Mouse (Mus musculus) neural tube, embryonic 11.5 days (tissue): Measurements from ENCODE around the gene Ssc4d. TPM values are rescaled to one million over a fixed set of nuclear protein-coding genes. Genes with fewer than 3 reads are reported as not detected.

ENCODE experiments used
- ATAC-seq: fragments of 200-750 bp; cut with Nextera tagmentation; 2 replicates; pipeline ENCODE4 v1.8.0; 2017; ENCODE audit warnings: moderate number of reproducible peaks, mild to moderate bottlenecking, moderate TSS enrichment, moderate library complexity; ENCODE audit not compliant: insufficient read depth, low FRiP score, low TSS enrichment
- DNase-seq: peaks from one replicate; pipeline ENCODE4 v3.0.0-alpha.2; 2015; ENCODE audit warnings: low spot score
- H3K27ac ChIP-seq: fragments of 300-500 bp; sonication (generic); 2 replicates; pipeline ENCODE4 v1.5.1; 2014; ENCODE audit warnings: low read depth, mild to moderate bottlenecking, low read length
- H3K27me3 ChIP-seq: fragments of 300-500 bp; sonication (generic); 2 replicates; pipeline ENCODE4 v1.6.1; 2014; ENCODE audit warnings: mild to moderate bottlenecking, low read length, mixed read lengths; ENCODE audit not compliant: control insufficient read depth, insufficient read depth
- H3K36me3 ChIP-seq: fragments of 300-500 bp; sonication (generic); 2 replicates; pipeline ENCODE4 v1.6.1; 2014; ENCODE audit warnings: mild to moderate bottlenecking, low read length, moderate library complexity, mixed read lengths; ENCODE audit not compliant: control insufficient read depth, insufficient read depth
- H3K4me1 ChIP-seq: fragments of 300-500 bp; sonication (generic); 2 replicates; pipeline ENCODE4 v1.6.1; 2014; ENCODE audit warnings: low read length, mixed read lengths; ENCODE audit not compliant: control insufficient read depth, insufficient read depth
- H3K4me2 ChIP-seq: fragments of 300-500 bp; sonication (generic); 2 replicates; pipeline ENCODE4 v1.6.1; 2014; ENCODE audit warnings: low read depth, mild to moderate bottlenecking, moderate library complexity
- H3K4me3 ChIP-seq: fragments of 300-500 bp; sonication (generic); 2 replicates; pipeline ENCODE4 v1.5.1; 2014; ENCODE audit warnings: low read depth, low read length
- H3K9ac ChIP-seq: fragments of 300-500 bp; sonication (generic); 2 replicates; pipeline ENCODE4 v1.6.1; 2014; ENCODE audit warnings: mild to moderate bottlenecking, low read length
- H3K9me3 ChIP-seq: fragments of 300-500 bp; sonication (generic); 2 replicates; pipeline ENCODE4 v1.6.1; 2016; ENCODE audit warnings: low read length; ENCODE audit not compliant: control insufficient read depth
- WGBS: fragments of 180-500 bp; shearing (Covaris S2); extraction: QIAGEN DNeasy Blood & Tissue Kit; methylation state at CpG from one replicate; pipeline ENCODE4 v1.1.7; 2014; 5-methylcytosine and 5-hydroxymethylcytosine counted together
- polyA plus RNA-seq: library from polyadenylated mRNA; unstranded; fragments of >200 nt; fragmentation: Nextera tagmentation; extraction: Ambion mirVana; gene quantifications from 2 replicates; pipeline ENCODE4 v1.2.1, GENCODE M21; 2014

Gene Ssc4d
- polyA plus RNA-seq, 1 experiment from 2014 or later, result 1.8 TPM

DNA sequence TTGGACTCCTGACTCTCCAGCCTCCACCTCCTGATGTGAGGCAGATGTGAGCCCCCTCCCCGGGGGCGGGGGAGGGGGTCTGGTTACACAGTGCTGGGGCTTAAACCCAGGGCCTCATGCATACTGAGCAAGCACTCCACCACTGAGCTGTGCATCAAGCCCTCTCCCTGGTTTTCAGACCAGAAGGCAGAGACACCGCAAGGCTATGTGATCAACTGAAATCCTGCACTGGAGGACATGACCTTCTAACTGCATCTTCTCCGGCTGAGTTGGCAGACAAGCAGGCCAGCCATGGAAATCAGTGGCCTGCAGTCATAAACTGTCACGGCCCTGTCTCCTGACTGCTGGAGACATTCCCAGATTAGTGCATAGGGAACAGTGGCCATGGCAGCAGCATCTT, 33.7 kb downstream of the Ssc4d start:
- no peak for ATAC-seq
- WGBS, result 59% methylated on average over 5 of the region's 5 CpGs

GRCm38 (mm10) chr5:135935641-135936190, 38.6 kb downstream of the Ssc4d start:
- no peak overlapping the region for H3K27ac ChIP-seq
- no peak overlapping the region; the same call in 1 of the 2 replicates for H3K4me2 ChIP-seq
- DNase-seq (no peak), ATAC-seq (no peak)
- H3K9ac ChIP-seq, result no peak overlapping the region
- peaks cover 5% of the 10 kb centered on the region; the same call in 1 of the 2 replicates for H3K4me1 ChIP-seq
- no peaks in the 10 kb centered on the region; the same call in 1 of the 2 replicates for H3K36me3 ChIP-seq
- no peaks in the 10 kb centered on the region for H3K9me3 ChIP-seq
- no peaks in the 10 kb centered on the region for H3K27me3 ChIP-seq
- no peak overlapping the region for H3K4me3 ChIP-seq
- WGBS, result 75% methylated on average over 6 of the region's 6 CpGs

More for the DNA sequence above, 33.7 kb downstream of the Ssc4d start:
- H3K9me3 ChIP-seq, result no peaks in the 10 kb centered on the region
- no peaks in the 10 kb centered on the region for H3K4me1 ChIP-seq
- no peak overlapping the region for H3K9ac ChIP-seq
- H3K27ac ChIP-seq, result no peak overlapping the region
- H3K36me3 ChIP-seq, result no peaks in the 10 kb centered on the region
- no peak overlapping the region for H3K4me3 ChIP-seq
- no peak for DNase-seq
- H3K27me3 ChIP-seq, result no peaks in the 10 kb centered on the region
- H3K4me2 ChIP-seq, result no peak overlapping the region

- Histone ChIP-seq H3K9me3 (no peaks in the 10 kb centered on the region), H3K4me3 (peak overlapping the region; percentile 69; the same call in 1 of the 2 replicates), H3K27me3 (no peaks in the 10 kb centered on the region), H3K36me3 (peaks cover 4% of the 10 kb centered on the region), H3K4me2 (peak overlapping the region; percentile 24; the same call in 1 of the 2 replicates), H3K27ac (peak overlapping the region; percentile 23; the same call in 1 of the 2 replicates), H3K4me1 (peaks cover 5% of the 10 kb centered on the region; the same call in 1 of the 2 replicates), H3K9ac (peak overlapping the region; percentile 44)
- DNase-seq (no peak), ATAC-seq (no peak; the same call in none of the 2 replicates)
- WGBS, result 50% methylated on average over 7 of the region's 7 CpGs
These were observed 39.2 kb downstream of the Ssc4d start for GRCm38 (mm10) chr5:135935176-135935523.

GRCm38 (mm10) chr5:135934481-135935175, 39.7 kb downstream of the Ssc4d start, which contains the start of gene Ywhag:
Ywhag (minus strand) TSS chr5:135934616.
- H3K36me3 ChIP-seq, result peaks cover 6% of the 10 kb centered on the region
- H3K9ac ChIP-seq, result peak within 1 kb of the TSS; percentile 76
- peak within 1 kb of the TSS; percentile 69 for H3K4me3 ChIP-seq
- under 1% methylated on average over 47 of the region's 48 CpGs for WGBS
- peak within 1 kb of the TSS; percentile 46 for H3K4me2 ChIP-seq
- H3K27me3 ChIP-seq, result no peaks in the 10 kb centered on the region
- H3K27ac ChIP-seq, result peak within 1 kb of the TSS; percentile 84
- no peaks in the 10 kb centered on the region for H3K9me3 ChIP-seq
- peaks cover 5% of the 10 kb centered on the region; the same call in 1 of the 2 replicates for H3K4me1 ChIP-seq
- peak; percentile 97 for ATAC-seq
- DNase-seq, result peak; percentile 97

DNA sequence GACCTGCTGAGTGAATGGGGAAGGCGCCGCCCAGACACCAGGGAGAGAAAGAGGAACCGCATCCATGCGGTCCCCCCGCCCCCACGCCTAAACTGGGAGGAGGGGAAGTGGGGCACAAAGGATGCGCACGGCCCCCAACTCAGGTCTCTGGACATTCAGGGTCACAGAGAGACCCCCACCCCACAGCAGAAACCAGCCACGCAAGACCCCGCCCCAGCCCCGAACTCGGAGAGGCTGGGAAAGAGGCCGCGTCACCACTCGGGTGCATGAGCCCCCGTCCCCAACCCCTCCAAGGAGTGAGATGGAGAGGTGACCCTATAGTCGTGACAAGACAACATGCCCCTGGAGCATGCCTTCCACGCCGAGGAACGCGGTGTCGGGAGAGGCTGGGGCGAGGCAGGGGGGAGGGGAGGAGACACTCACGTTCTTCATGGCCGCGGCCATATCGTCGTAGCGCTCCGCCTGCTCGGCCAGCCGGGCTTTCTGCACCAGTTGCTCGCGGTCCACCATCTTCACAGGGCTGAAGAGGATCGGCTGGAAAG, 40.4 kb downstream of the Ssc4d start:
- ATAC-seq, result peak; percentile 67
- peaks cover 8% of the 10 kb centered on the region for H3K36me3 ChIP-seq
- WGBS, result 0% methylated on average over 31 of the region's 35 CpGs
- peak overlapping the region; percentile 69 for H3K4me3 ChIP-seq
- H3K9ac ChIP-seq, result peak overlapping the region; percentile 76
- peak overlapping the region; percentile 84 for H3K27ac ChIP-seq
- peak; percentile 76 for DNase-seq
- no peaks in the 10 kb centered on the region for H3K27me3 ChIP-seq
- no peaks in the 10 kb centered on the region for H3K9me3 ChIP-seq
- H3K4me1 ChIP-seq, result peaks cover 5% of the 10 kb centered on the region; the same call in 1 of the 2 replicates
- H3K4me2 ChIP-seq, result peak overlapping the region; percentile 46

GRCm38 (mm10) chr5:135933222-135933899, 41.0 kb downstream of the Ssc4d start:
- ATAC-seq (no peak), DNase-seq (no peak)
- Histone ChIP-seq H3K4me1 (peaks cover 5% of the 10 kb centered on the region; the same call in 1 of the 2 replicates), H3K9me3 (no peaks in the 10 kb centered on the region), H3K36me3 (peaks cover 8% of the 10 kb centered on the region), H3K4me2 (peak overlapping the region; percentile 46), H3K27me3 (no peaks in the 10 kb centered on the region), H3K27ac (peak overlapping the region; percentile 84), H3K4me3 (peak overlapping the region; percentile 69), H3K9ac (peak overlapping the region; percentile 76)
- WGBS, result 18% methylated on average over 12 of the region's 12 CpGs

GRCm38 (mm10) chr5:135932359-135932758, 42.0 kb downstream of the Ssc4d start:
- H3K4me2 ChIP-seq, result peak overlapping the region; percentile 32
- peaks cover 10% of the 10 kb centered on the region for H3K36me3 ChIP-seq
- H3K9ac ChIP-seq, result no peak overlapping the region
- H3K27ac ChIP-seq, result no peak overlapping the region
- ATAC-seq (no peak), DNase-seq (no peak)
- no peaks in the 10 kb centered on the region for H3K9me3 ChIP-seq
- peak overlapping the region; percentile 69; the same call in 1 of the 2 replicates for H3K4me3 ChIP-seq
- WGBS, result 85% methylated on average over 2 of the region's 2 CpGs
- no peaks in the 10 kb centered on the region for H3K27me3 ChIP-seq
- peaks cover 5% of the 10 kb centered on the region; the same call in 1 of the 2 replicates for H3K4me1 ChIP-seq

DNA sequence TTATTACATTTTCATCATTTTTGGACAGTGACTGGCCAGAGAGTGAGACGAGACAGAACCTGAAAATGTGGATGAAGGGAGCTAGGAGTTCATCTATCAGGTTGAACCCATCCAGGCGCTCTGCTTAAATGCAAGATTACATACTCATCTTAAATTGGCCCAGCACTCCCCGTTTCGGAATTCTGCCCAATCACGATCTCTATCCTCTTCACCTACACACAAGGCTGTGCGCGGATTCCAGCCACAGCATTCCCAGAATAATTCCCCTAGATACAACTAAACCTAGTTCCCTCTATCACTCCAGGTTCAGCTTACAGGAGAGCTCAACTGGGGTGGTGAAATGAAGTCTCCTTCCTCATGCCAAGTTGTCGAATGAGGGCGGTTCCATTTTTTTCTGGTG, 42.8 kb downstream of the Ssc4d start:
- no peak overlapping the region for H3K9ac ChIP-seq
- no peak overlapping the region for H3K4me2 ChIP-seq
- whole genome bisulfite sequencing, result 93% methylated on average over 9 of the region's 9 CpGs
- H3K27ac ChIP-seq, result no peak overlapping the region
- no peak for DNase-seq
- peaks cover 13% of the 10 kb centered on the region for H3K36me3 ChIP-seq
- no peak overlapping the region for H3K4me3 ChIP-seq
- H3K4me1 ChIP-seq, result peaks cover 5% of the 10 kb centered on the region; the same call in 1 of the 2 replicates
- ATAC-seq, result no peak
- H3K27me3 ChIP-seq, result no peaks in the 10 kb centered on the region
- H3K9me3 ChIP-seq, result no peaks in the 10 kb centered on the region
